Mouse (Mus musculus): ENCODE measurements around the gene Hivep1. TPM values are rescaled to one million over a fixed set of nuclear protein-coding genes. Genes with fewer than 3 reads are reported as not detected.

Gene Hivep1
- polyA plus RNA-seq, 2 experiments: 13.4 to 15.7 TPM

GRCm38 (mm10) chr13:42121777-42122682 is 70.2 kb downstream of the Hivep1 start:
- Histone ChIP-seq H3K27me3 (ENCODE audit: control insufficient read depth, insufficient read depth, low read length) (no peaks in the 10 kb centered on the region), H3K36me3 (ENCODE audit: control insufficient read depth, insufficient read depth, low read length) (0 out of 2 replicates have a peak, but pooled peaks cover 4% of the 10 kb centered on the region), H3K9ac (ENCODE audit: low read depth, low read length, severe bottlenecking) (no peak overlapping the region), H3K4me1 (ENCODE audit: control insufficient read depth, insufficient read depth, low read length) (no peaks in the 10 kb centered on the region), H3K4me2 (replicated peaks; ENCODE audit: low read depth, low read length, severe bottlenecking) (no peak overlapping the region), H3K27ac (replicated peaks; ENCODE audit: low read depth, low read length) (no peak overlapping the region), H3K4me3 (replicated peaks; ENCODE audit: low read length) (no peak overlapping the region), H3K9me3 (ENCODE audit: control insufficient read depth, low read length) (no peaks in the 10 kb centered on the region)
- no peak for DNase-seq (ENCODE audit: low spot score)
- 66% methylated on average over 5 of the region's 5 CpGs for WGBS
- TF ChIP-seq POLR2A (IDR thresholded peaks at IDR 0.05; ENCODE audit: borderline replicate concordance, extremely low read depth, insufficient read depth, insufficient read length): no peak
- no peak for ATAC-seq (ENCODE audit: low FRiP score, low read depth)

- Histone ChIP-seq H3K4me2 (replicated peaks; ENCODE audit: low read depth, low read length, severe bottlenecking) (no peak overlapping the region), H3K27ac (replicated peaks; ENCODE audit: low read depth, low read length) (no peak overlapping the region), H3K9me3 (ENCODE audit: control insufficient read depth, low read length) (no peaks in the 10 kb centered on the region), H3K36me3 (ENCODE audit: control insufficient read depth, insufficient read depth, low read length) (no peaks in the 10 kb centered on the region), H3K9ac (ENCODE audit: low read depth, low read length, severe bottlenecking) (no peak overlapping the region), H3K4me3 (replicated peaks; ENCODE audit: low read length) (no peak overlapping the region), H3K4me1 (ENCODE audit: control insufficient read depth, insufficient read depth, low read length) (peaks cover 4% of the 10 kb centered on the region; the same call in 1 of the 2 replicates), H3K27me3 (ENCODE audit: control insufficient read depth, insufficient read depth, low read length) (no peaks in the 10 kb centered on the region)
- TF ChIP-seq POLR2A (IDR thresholded peaks at IDR 0.05; ENCODE audit: borderline replicate concordance, extremely low read depth, insufficient read depth, insufficient read length): no peak
- WGBS: 61% methylated on average over 3 of the region's 3 CpGs
- DNase-seq (ENCODE audit: low spot score): no peak
- no peak for ATAC-seq (ENCODE audit: low FRiP score, low read depth)
Observed at GRCm38 (mm10) chr13:42144627-42145026, 92.8 kb downstream of the Hivep1 start.

- ATAC-seq (ENCODE audit: low FRiP score, low read depth): no peak
- H3K27ac ChIP-seq (replicated peaks; ENCODE audit: low read depth, low read length): no peak overlapping the region
Observed at GRCm38 (mm10) chr13:42149328-42150071, 97.7 kb downstream of the Hivep1 start.

GRCm38 (mm10) chr13:42150072-42150450 is 98.2 kb downstream of the Hivep1 start:
- Histone ChIP-seq H3K36me3 (ENCODE audit: control insufficient read depth, insufficient read depth, low read length) (peaks cover 8% of the 10 kb centered on the region), H3K4me1 (ENCODE audit: control insufficient read depth, insufficient read depth, low read length) (peaks cover 18% of the 10 kb centered on the region), H3K9me3 (ENCODE audit: control insufficient read depth, low read length) (no peaks in the 10 kb centered on the region), H3K9ac (ENCODE audit: low read depth, low read length, severe bottlenecking) (no peak overlapping the region), H3K4me2 (replicated peaks; ENCODE audit: low read depth, low read length, severe bottlenecking) (0 out of 2 replicates have a peak overlapping the region, but pooled peaks have one; percentile 5), H3K4me3 (replicated peaks; ENCODE audit: low read length) (no peak overlapping the region), H3K27me3 (ENCODE audit: control insufficient read depth, insufficient read depth, low read length) (no peaks in the 10 kb centered on the region), H3K27ac (replicated peaks; ENCODE audit: low read depth, low read length) (no peak overlapping the region)
- ATAC-seq (ENCODE audit: low FRiP score, low read depth) (no peak), DNase-seq (ENCODE audit: low spot score) (no peak)
- no peak for TF ChIP-seq POLR2A (IDR thresholded peaks at IDR 0.05; ENCODE audit: borderline replicate concordance, extremely low read depth, insufficient read depth, insufficient read length)
- 51% methylated on average over 5 of the region's 5 CpGs for WGBS

More at GRCm38 (mm10) chr13:42149328-42150071, 97.7 kb downstream of the Hivep1 start:
- no peak for TF ChIP-seq POLR2A (IDR thresholded peaks at IDR 0.05; ENCODE audit: borderline replicate concordance, extremely low read depth, insufficient read depth, insufficient read length)
- Histone ChIP-seq H3K9ac (ENCODE audit: low read depth, low read length, severe bottlenecking) (no peak overlapping the region), H3K4me2 (replicated peaks; ENCODE audit: low read depth, low read length, severe bottlenecking) (no peak overlapping the region), H3K36me3 (ENCODE audit: control insufficient read depth, insufficient read depth, low read length) (peaks cover 2% of the 10 kb centered on the region; the same call in 1 of the 2 replicates), H3K4me3 (replicated peaks; ENCODE audit: low read length) (no peak overlapping the region), H3K9me3 (ENCODE audit: control insufficient read depth, low read length) (no peaks in the 10 kb centered on the region), H3K27me3 (ENCODE audit: control insufficient read depth, insufficient read depth, low read length) (no peaks in the 10 kb centered on the region), H3K4me1 (ENCODE audit: control insufficient read depth, insufficient read depth, low read length) (peaks cover 18% of the 10 kb centered on the region)
- WGBS: 45% methylated on average over 9 of the region's 9 CpGs
- DNase-seq (ENCODE audit: low spot score): no peak

- no peak overlapping the region for H3K27ac ChIP-seq (replicated peaks; ENCODE audit: low read depth, low read length)
- H3K4me2 ChIP-seq (replicated peaks; ENCODE audit: low read depth, low read length, severe bottlenecking): 0 out of 2 replicates have a peak overlapping the region, but pooled peaks have one; percentile 5
- H3K27me3 ChIP-seq (ENCODE audit: control insufficient read depth, insufficient read depth, low read length): no peaks in the 10 kb centered on the region
- peaks cover 18% of the 10 kb centered on the region for H3K4me1 ChIP-seq (ENCODE audit: control insufficient read depth, insufficient read depth, low read length)
- DNase-seq (ENCODE audit: low spot score) (no peak), ATAC-seq (ENCODE audit: low FRiP score, low read depth) (no peak)
- H3K9ac ChIP-seq (ENCODE audit: low read depth, low read length, severe bottlenecking): no peak overlapping the region
- no peaks in the 10 kb centered on the region for H3K9me3 ChIP-seq (ENCODE audit: control insufficient read depth, low read length)
- no peak for TF ChIP-seq POLR2A (IDR thresholded peaks at IDR 0.05; ENCODE audit: borderline replicate concordance, extremely low read depth, insufficient read depth, insufficient read length)
- no peak overlapping the region for H3K4me3 ChIP-seq (replicated peaks; ENCODE audit: low read length)
- WGBS: 63% methylated on average over 9 of the region's 9 CpGs
- peaks cover 13% of the 10 kb centered on the region for H3K36me3 ChIP-seq (ENCODE audit: control insufficient read depth, insufficient read depth, low read length)
Observed at GRCm38 (mm10) chr13:42150462-42151127, 98.8 kb downstream of the Hivep1 start.
